Mouse (Mus musculus) liver, embryonic 14.5 days (tissue): ENCODE measurements around the gene Thnsl1. TPM values are rescaled to one million over a fixed set of nuclear protein-coding genes. Genes with fewer than 3 reads are reported as not detected.
A peak's percentile ranks its signal among the peaks of the same experiment; 100 is the strongest.

ENCODE experiments used
- ATAC-seq: fragments of 200-750 bp; cut with Nextera tagmentation; 2 replicates; pipeline ENCODE4 v1.8.0; 2017; ENCODE audit warnings: moderate number of reproducible peaks, mild to moderate bottlenecking, moderate library complexity; ENCODE audit not compliant: insufficient read depth
- DNase-seq, 3 experiments: peaks; one replicate each; pipeline ENCODE4 v3.0.0-alpha.2; 2012 to 2013; ENCODE audit warnings: low read depth in 3 of 3, low spot score in 3 of 3
- H3K27ac ChIP-seq: fragments of 300-500 bp; sonication (generic); 2 replicates; pipeline ENCODE4 v1.5.1; 2014; ENCODE audit warnings: moderate library complexity, mild to moderate bottlenecking, control low read depth, inconsistent platforms
- H3K27me3 ChIP-seq: fragments of 300-500 bp; sonication (generic); 2 replicates; pipeline ENCODE4 v1.6.1; 2014; ENCODE audit warnings: mild to moderate bottlenecking, low read length, moderate library complexity; ENCODE audit not compliant: control insufficient read depth, insufficient read depth
- H3K36me3 ChIP-seq: fragments of 300-500 bp; sonication (generic); replicated peaks from 2 replicates; pipeline ENCODE4 v1.6.1; 2014; ENCODE audit warnings: low read depth; ENCODE audit not compliant: control insufficient read depth, insufficient read depth
- H3K4me1 ChIP-seq, 2 experiments: fragments of 200-500 bp in 1 of 2; fragments of 300-500 bp in 1 of 2; sonication (generic) in 1 of 2; replicated peaks; 2 replicates each; pipeline ENCODE4 v1.6.1; 2012 to 2014; ENCODE audit warnings: antibody characterized with exemption in 1 of 2, inconsistent platforms in 1 of 2, low read length in 1 of 2; ENCODE audit not compliant: control insufficient read depth in 2 of 2, insufficient read depth in 2 of 2
- H3K4me2 ChIP-seq: fragments of 300-500 bp; sonication (generic); 2 replicates; pipeline ENCODE4 v1.6.1; 2014; ENCODE audit warnings: low read depth, mild to moderate bottlenecking, control low read depth, moderate library complexity
- H3K4me3 ChIP-seq, 2 experiments: fragments of 200-500 bp in 1 of 2; fragments of 300-500 bp in 1 of 2; sonication (generic) in 1 of 2; 2 replicates each; pipeline ENCODE4 v1.5.1; 2012 to 2014; ENCODE audit warnings: low read depth in 2 of 2, low read length in 2 of 2, mild to moderate bottlenecking in 2 of 2, control low read depth in 1 of 2, inconsistent platforms in 1 of 2, moderate library complexity in 1 of 2; ENCODE audit not compliant: insufficient read depth in 1 of 2
- H3K9ac ChIP-seq: fragments of 300-500 bp; sonication (generic); replicated peaks from 2 replicates; pipeline ENCODE4 v1.6.1; 2014; ENCODE audit warnings: mild to moderate bottlenecking, control low read depth, moderate library complexity
- H3K9me3 ChIP-seq: fragments of 300-500 bp; sonication (generic); 2 replicates; pipeline ENCODE4 v1.6.1; 2016; ENCODE audit warnings: low read length, mixed read lengths; ENCODE audit not compliant: control insufficient read depth
- CTCF ChIP-seq: IDR thresholded peaks from 2 replicates; pipeline ENCODE4 v1.5.1; 2016; ENCODE audit warnings: antibody characterized with exemption, low read depth, control low read depth
- EP300 ChIP-seq: IDR thresholded peaks from 2 replicates; pipeline ENCODE4 v1.6.1; 2016; ENCODE audit warnings: antibody characterized with exemption, low read depth
- WGBS: fragments of 180-500 bp; shearing (Covaris S2); extraction: QIAGEN DNeasy Blood & Tissue Kit; methylation state at CpG from one replicate; pipeline ENCODE4 v1.1.7; 2014; ENCODE audit not compliant: insufficient replicate concordance; 5-methylcytosine and 5-hydroxymethylcytosine counted together
- polyA plus RNA-seq, 2 experiments: library from polyadenylated mRNA; depleted of rRNA in 1 of 2; stranded (reverse) in 1 of 2; unstranded in 1 of 2; fragments of >200 nt; fragmentation: Nextera tagmentation in 1 of 2; extraction: Ambion mirVana in 1 of 2; gene quantifications; 2 replicates each; pipeline versions ENCODE4 v1.2.1 to v1.2.3; 2012 to 2014

Thnsl1 gene
- polyA plus RNA-seq, 2 experiments = 1.1 to 2.0 TPM

DNA sequence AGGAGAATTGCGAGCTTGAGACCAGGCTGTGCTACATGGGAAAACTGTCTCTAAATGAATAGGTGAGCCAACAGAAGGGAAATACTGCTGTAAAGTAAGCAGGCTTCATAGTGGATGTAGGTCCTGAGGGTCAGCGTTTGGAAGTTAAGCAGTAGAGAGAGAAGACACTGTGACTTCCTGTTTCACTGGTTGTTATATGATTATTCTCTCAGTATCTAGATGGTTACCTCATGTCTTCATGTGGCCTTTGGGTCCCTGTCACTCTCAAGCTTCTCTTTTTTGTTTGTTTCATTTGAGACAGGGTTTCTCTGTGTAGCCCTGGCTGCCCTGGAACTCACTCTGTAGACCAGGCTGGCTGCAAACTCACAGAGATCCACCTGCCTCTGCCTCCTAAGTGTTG is 9.8 kb downstream of the Thnsl1 start:
- no peak overlapping the region for H3K4me3 ChIP-seq
- H3K36me3 ChIP-seq = no peaks in the 10 kb centered on the region
- ATAC-seq (no peak), DNase-seq (no peak)
- no peaks in the 10 kb centered on the region for H3K9me3 ChIP-seq
- H3K9ac ChIP-seq = no peak overlapping the region
- WGBS = 63% methylated on average over 2 of the region's 2 CpGs
- no peaks in the 10 kb centered on the region for H3K27me3 ChIP-seq
- TF ChIP-seq EP300 (no peak), CTCF (no peak)
- no peak overlapping the region for H3K27ac ChIP-seq
- no peaks in the 10 kb centered on the region for H3K4me1 ChIP-seq
- H3K4me2 ChIP-seq = no peak overlapping the region

DNA sequence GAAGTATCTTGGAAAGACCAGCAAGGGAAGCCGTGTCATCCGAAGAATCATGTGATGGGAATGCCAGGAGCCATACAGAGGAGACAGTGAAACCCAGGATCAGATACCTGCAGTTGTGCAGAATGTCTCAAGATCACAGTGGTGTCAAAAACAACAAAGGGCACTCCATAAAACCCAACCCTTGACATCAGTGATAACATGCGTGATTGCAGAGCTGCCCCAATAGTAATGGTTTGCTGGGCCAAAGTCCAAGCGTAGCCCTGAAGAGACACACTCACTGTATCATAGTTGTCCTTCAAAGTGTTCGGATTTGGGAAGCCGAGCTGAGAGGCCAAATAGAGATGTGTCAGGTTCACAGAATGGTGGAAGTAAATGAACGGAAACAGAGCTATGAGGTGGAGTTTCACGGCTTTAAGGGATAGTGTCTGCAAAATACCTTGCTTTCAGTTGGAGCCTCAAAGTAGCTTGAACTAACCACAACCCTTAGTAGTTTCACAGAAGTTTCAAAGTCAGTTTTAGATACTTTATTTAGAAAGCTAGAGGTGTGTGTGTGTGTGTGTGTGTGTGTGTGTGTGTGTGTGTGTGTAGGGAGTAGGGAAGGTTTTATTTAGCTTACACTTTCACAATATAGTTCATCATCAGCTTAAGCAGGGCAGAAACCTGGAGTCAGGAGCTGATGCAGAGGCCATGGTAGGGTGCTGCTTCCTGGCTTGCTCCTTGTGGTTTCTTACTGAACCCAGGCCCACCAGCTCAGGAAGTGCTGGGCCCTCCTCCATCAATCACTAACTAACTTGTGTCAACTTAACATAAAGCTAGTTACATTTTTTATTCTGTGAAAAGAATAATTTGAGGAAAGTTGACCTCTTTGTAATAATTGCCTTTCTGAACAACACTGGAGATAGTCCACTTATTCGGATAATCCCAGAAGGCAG is 17.2 kb downstream of the Thnsl1 start:
- Histone ChIP-seq H3K9ac (no peak overlapping the region), H3K4me2 (no peak overlapping the region), H3K4me3 (no peak overlapping the region), H3K36me3 (no peaks in the 10 kb centered on the region), H3K27ac (no peak overlapping the region), H3K27me3 (no peaks in the 10 kb centered on the region), H3K9me3 (no peaks in the 10 kb centered on the region), H3K4me1 (peaks cover 0 to 4% of the 10 kb centered on the region in 2 experiments; a peak in 1 of 4 replicates)
- DNase-seq (no peak), ATAC-seq (no peak)
- TF ChIP-seq EP300 = no peak
- TF ChIP-seq CTCF = no peak
- 46% methylated on average over 9 of the region's 9 CpGs for WGBS

DNA sequence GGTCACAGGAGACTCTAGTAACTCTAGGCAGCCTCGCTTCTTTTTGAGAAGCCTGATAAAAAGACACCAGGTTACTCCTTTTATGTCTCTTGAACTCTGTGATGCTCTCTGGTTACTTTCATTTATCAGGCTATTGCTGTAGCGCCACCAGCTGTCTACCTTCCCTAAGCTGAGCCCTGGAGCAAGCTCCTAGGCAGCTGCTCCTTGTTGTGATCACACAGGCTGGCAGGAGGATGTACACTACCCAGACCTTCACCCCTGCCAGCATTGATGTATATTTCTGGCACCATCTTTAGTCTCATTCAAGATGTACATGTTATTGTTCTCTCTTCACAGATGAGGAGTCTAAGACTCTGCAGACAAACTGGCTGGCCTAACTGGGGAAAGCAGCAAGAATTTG is 24.8 kb downstream of the Thnsl1 start:
- H3K4me1 ChIP-seq = peaks cover 7 to 12% of the 10 kb centered on the region in 2 experiments
- H3K36me3 ChIP-seq = no peaks in the 10 kb centered on the region
- H3K9ac ChIP-seq = no peak overlapping the region
- no peak for TF ChIP-seq CTCF
- TF ChIP-seq EP300 = no peak
- no peak overlapping the region for H3K27ac ChIP-seq
- no peaks in the 10 kb centered on the region for H3K27me3 ChIP-seq
- 47% methylated on average over 2 of the region's 2 CpGs for WGBS
- no peak overlapping the region for H3K4me2 ChIP-seq
- no peak overlapping the region for H3K4me3 ChIP-seq
- no peak for DNase-seq
- ATAC-seq = no peak
- H3K9me3 ChIP-seq = no peaks in the 10 kb centered on the region

DNA sequence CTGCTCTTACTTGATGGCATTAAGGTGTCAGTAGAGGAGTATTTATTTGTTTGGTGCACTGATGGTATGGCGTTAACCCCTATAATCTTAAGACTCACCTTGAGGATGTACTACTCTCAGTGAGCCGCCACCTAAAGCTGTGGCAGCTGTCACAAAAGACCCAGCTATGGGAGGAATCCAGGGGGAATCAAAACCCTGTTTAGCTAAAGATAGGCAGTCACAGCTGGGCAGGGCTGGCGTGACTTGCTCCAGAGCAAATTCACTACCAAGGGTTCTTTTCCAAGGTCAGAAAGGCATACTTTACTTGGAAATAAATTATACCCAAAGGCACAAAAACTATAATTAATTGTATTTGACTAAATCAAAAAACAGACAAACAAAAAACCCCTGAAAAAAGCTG is 25.6 kb downstream of the Thnsl1 start:
- Histone ChIP-seq H3K27ac (no peak overlapping the region), H3K9me3 (no peaks in the 10 kb centered on the region), H3K4me2 (no peak overlapping the region), H3K4me1 (peaks cover 7 to 21% of the 10 kb centered on the region in 2 experiments), H3K36me3 (no peaks in the 10 kb centered on the region), H3K27me3 (no peaks in the 10 kb centered on the region), H3K4me3 (no peak overlapping the region), H3K9ac (no peak overlapping the region)
- ATAC-seq = no peak
- TF ChIP-seq CTCF = no peak
- no peak for TF ChIP-seq EP300
- DNase-seq = no peak
- WGBS = 56% methylated on average over 3 of the region's 3 CpGs

DNA sequence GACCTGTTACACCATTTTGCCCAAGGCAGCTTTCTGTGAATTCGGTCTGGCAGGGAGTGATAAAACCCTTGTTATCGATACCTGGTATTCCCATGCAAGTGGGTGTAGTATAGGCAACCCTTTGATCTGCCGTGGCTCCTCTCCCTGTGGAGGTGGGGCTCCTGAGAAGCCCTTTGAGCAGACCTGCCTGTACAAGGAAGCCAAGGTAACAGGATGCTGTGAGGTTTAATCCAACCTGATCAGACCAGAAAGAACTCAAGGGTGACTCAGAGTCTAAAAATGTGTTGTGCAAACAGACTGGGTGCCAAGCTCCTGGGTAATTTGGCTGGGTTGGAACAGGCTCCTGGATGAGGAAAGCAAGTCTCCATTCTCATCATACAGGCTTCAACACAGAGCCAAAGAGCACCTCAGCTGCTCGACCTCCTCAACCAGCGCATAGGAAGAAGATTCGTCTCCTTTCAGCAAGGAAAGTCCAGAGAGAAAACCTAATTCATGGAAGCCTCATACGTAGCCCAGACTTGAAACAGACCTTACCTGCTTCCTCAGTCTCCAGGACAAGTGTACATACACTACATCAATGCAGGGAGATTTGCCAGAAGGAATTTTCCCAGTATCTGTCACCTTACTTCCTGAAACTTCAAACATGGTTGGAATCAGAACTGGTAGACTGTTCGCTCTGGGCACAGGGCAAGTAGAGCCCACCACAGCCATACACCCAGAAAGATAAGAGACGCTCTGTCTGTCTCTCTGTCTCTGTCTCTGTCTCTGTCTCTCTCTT is 29.5 kb downstream of the Thnsl1 start:
- Histone ChIP-seq H3K4me3 (no peak overlapping the region), H3K27ac (no peak overlapping the region), H3K9ac (0 out of 2 replicates have a peak overlapping the region, but pooled peaks have one; percentile 9), H3K4me1 (peaks cover 7 to 28% of the 10 kb centered on the region in 2 experiments), H3K27me3 (no peaks in the 10 kb centered on the region), H3K9me3 (no peaks in the 10 kb centered on the region), H3K36me3 (no peaks in the 10 kb centered on the region), H3K4me2 (peak overlapping the region; percentile 31)
- TF ChIP-seq CTCF (no peak), EP300 (0 out of 2 replicates have a peak, but pooled peaks have one; percentile 26)
- WGBS = 45% methylated on average over 9 of the region's 9 CpGs
- DNase-seq (peak; percentile 26 to 46 (median 41)), ATAC-seq (peak; percentile 86)
